Mouse (Mus musculus): ENCODE data around the gene Tdrkh.

The Tdrkh gene

DNA sequence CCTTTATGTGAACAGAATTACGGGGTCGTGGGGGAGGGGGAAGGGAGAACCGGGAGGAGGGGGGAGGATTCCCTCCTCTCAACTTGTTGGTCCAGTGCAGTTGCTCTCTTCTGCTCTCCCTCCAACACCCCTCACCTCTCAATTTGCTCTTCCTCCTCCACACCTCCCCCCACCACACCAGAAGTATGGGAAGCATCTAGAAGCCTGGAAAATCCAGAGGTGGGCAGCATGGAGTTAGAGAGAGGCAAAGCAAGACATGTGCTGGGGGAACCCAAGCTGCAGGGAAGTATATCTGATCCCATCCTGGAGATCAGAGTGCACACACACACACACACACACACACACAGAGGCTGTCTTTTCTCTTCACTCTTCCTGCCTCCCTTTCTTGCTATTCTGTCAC is 41.0 kb upstream of the Tdrkh start:
- 0 out of 2 replicates have a peak overlapping the region, but pooled peaks have one; percentile 17 for H3K4me3 ChIP-seq (replicated peaks; ENCODE audit: low read length)
- TF ChIP-seq CTCF (conservative IDR thresholded peaks at IDR 0.05; ENCODE audit: low read length) (no peak), NANOG (IDR thresholded peaks at IDR 0.05; ENCODE audit: borderline replicate concordance, low read length) (no peak), POU5F1 (IDR thresholded peaks at IDR 0.05; ENCODE audit: borderline replicate concordance, low read length) (no peak)
- peaks cover 55% of the 10 kb centered on the region for H3K4me1 ChIP-seq (replicated peaks; ENCODE audit: low read depth, low read length)
- H3K36me3 ChIP-seq (ENCODE audit: insufficient read depth, low read length), result no peaks in the 10 kb centered on the region
- H3K9me3 ChIP-seq (ENCODE audit: low read length), result no peaks in the 10 kb centered on the region
- peaks cover 66% of the 10 kb centered on the region for H3K27me3 ChIP-seq (ENCODE audit: insufficient read depth, low read length)

- TF ChIP-seq CTCF (conservative IDR thresholded peaks at IDR 0.05; ENCODE audit: low read length) (no peak), NANOG (IDR thresholded peaks at IDR 0.05; ENCODE audit: borderline replicate concordance, low read length) (no peak), POU5F1 (IDR thresholded peaks at IDR 0.05; ENCODE audit: borderline replicate concordance, low read length) (no peak)
- Histone ChIP-seq H3K4me1 (replicated peaks; ENCODE audit: low read depth, low read length) (peaks cover 61% of the 10 kb centered on the region), H3K36me3 (ENCODE audit: insufficient read depth, low read length) (no peaks in the 10 kb centered on the region), H3K9me3 (ENCODE audit: low read length) (no peaks in the 10 kb centered on the region), H3K4me3 (replicated peaks; ENCODE audit: low read length) (peak within 1 kb of the TSS; percentile 61), H3K27me3 (ENCODE audit: insufficient read depth, low read length) (peaks cover 70% of the 10 kb centered on the region)
Measured at GRCm38 (mm10) chr3:94372641-94373040, 40.4 kb upstream of the Tdrkh start, which contains the start of gene Rorc. Gene Rorc (plus strand): TSS chr3:94372794.

GRCm38 (mm10) chr3:94373090-94373489 is 40.0 kb upstream of the Tdrkh start:
- H3K36me3 ChIP-seq (ENCODE audit: insufficient read depth, low read length), result no peaks in the 10 kb centered on the region
- no peaks in the 10 kb centered on the region for H3K9me3 ChIP-seq (ENCODE audit: low read length)
- H3K27me3 ChIP-seq (ENCODE audit: insufficient read depth, low read length), result peaks cover 70% of the 10 kb centered on the region
- no peak for TF ChIP-seq NANOG (IDR thresholded peaks at IDR 0.05; ENCODE audit: borderline replicate concordance, low read length)
- no peak for TF ChIP-seq CTCF (conservative IDR thresholded peaks at IDR 0.05; ENCODE audit: low read length)
- TF ChIP-seq POU5F1 (IDR thresholded peaks at IDR 0.05; ENCODE audit: borderline replicate concordance, low read length), result no peak
- H3K4me3 ChIP-seq (replicated peaks; ENCODE audit: low read length), result peak overlapping the region; percentile 61
- peaks cover 64% of the 10 kb centered on the region for H3K4me1 ChIP-seq (replicated peaks; ENCODE audit: low read depth, low read length)

- Histone ChIP-seq H3K36me3 (ENCODE audit: insufficient read depth, low read length) (no peaks in the 10 kb centered on the region), H3K9me3 (ENCODE audit: low read length) (no peaks in the 10 kb centered on the region), H3K4me3 (replicated peaks; ENCODE audit: low read length) (peak overlapping the region; percentile 61; the same call in 1 of the 2 replicates), H3K4me1 (replicated peaks; ENCODE audit: low read depth, low read length) (peaks cover 62% of the 10 kb centered on the region), H3K27me3 (ENCODE audit: insufficient read depth, low read length) (peaks cover 71% of the 10 kb centered on the region)
- TF ChIP-seq POU5F1 (IDR thresholded peaks at IDR 0.05; ENCODE audit: borderline replicate concordance, low read length), result no peak
- TF ChIP-seq NANOG (IDR thresholded peaks at IDR 0.05; ENCODE audit: borderline replicate concordance, low read length), result no peak
- no peak for TF ChIP-seq CTCF (conservative IDR thresholded peaks at IDR 0.05; ENCODE audit: low read length)
Measured at GRCm38 (mm10) chr3:94373597-94374011, 39.5 kb upstream of the Tdrkh start.

GRCm38 (mm10) chr3:94374636-94375035 is 38.4 kb upstream of the Tdrkh start:
- no peaks in the 10 kb centered on the region for H3K36me3 ChIP-seq (ENCODE audit: insufficient read depth, low read length)
- H3K4me3 ChIP-seq (replicated peaks; ENCODE audit: low read length), result no peak overlapping the region
- no peaks in the 10 kb centered on the region for H3K9me3 ChIP-seq (ENCODE audit: low read length)
- peaks cover 60% of the 10 kb centered on the region for H3K4me1 ChIP-seq (replicated peaks; ENCODE audit: low read depth, low read length)
- no peak for TF ChIP-seq POU5F1 (IDR thresholded peaks at IDR 0.05; ENCODE audit: borderline replicate concordance, low read length)
- TF ChIP-seq CTCF (conservative IDR thresholded peaks at IDR 0.05; ENCODE audit: low read length), result no peak
- no peak for TF ChIP-seq NANOG (IDR thresholded peaks at IDR 0.05; ENCODE audit: borderline replicate concordance, low read length)
- peaks cover 74% of the 10 kb centered on the region for H3K27me3 ChIP-seq (ENCODE audit: insufficient read depth, low read length)

- no peak for TF ChIP-seq POU5F1 (IDR thresholded peaks at IDR 0.05; ENCODE audit: borderline replicate concordance, low read length)
- TF ChIP-seq CTCF (conservative IDR thresholded peaks at IDR 0.05; ENCODE audit: low read length), result no peak
- TF ChIP-seq NANOG (IDR thresholded peaks at IDR 0.05; ENCODE audit: borderline replicate concordance, low read length), result no peak
- Histone ChIP-seq H3K4me3 (replicated peaks; ENCODE audit: low read length) (no peak overlapping the region), H3K27me3 (ENCODE audit: insufficient read depth, low read length) (peaks cover 74% of the 10 kb centered on the region), H3K4me1 (replicated peaks; ENCODE audit: low read depth, low read length) (peaks cover 58% of the 10 kb centered on the region), H3K9me3 (ENCODE audit: low read length) (no peaks in the 10 kb centered on the region), H3K36me3 (ENCODE audit: insufficient read depth, low read length) (no peaks in the 10 kb centered on the region)
Measured at GRCm38 (mm10) chr3:94375146-94375545, 37.9 kb upstream of the Tdrkh start.

GRCm38 (mm10) chr3:94375861-94376260 is 37.2 kb upstream of the Tdrkh start:
- H3K4me3 ChIP-seq (replicated peaks; ENCODE audit: low read length), result no peak overlapping the region
- no peaks in the 10 kb centered on the region for H3K36me3 ChIP-seq (ENCODE audit: insufficient read depth, low read length)
- TF ChIP-seq NANOG (IDR thresholded peaks at IDR 0.05; ENCODE audit: borderline replicate concordance, low read length) (no peak), POU5F1 (IDR thresholded peaks at IDR 0.05; ENCODE audit: borderline replicate concordance, low read length) (no peak), CTCF (conservative IDR thresholded peaks at IDR 0.05; ENCODE audit: low read length) (no peak)
- H3K27me3 ChIP-seq (ENCODE audit: insufficient read depth, low read length), result peaks cover 74% of the 10 kb centered on the region
- peaks cover 56% of the 10 kb centered on the region for H3K4me1 ChIP-seq (replicated peaks; ENCODE audit: low read depth, low read length)
- no peaks in the 10 kb centered on the region for H3K9me3 ChIP-seq (ENCODE audit: low read length)

DNA sequence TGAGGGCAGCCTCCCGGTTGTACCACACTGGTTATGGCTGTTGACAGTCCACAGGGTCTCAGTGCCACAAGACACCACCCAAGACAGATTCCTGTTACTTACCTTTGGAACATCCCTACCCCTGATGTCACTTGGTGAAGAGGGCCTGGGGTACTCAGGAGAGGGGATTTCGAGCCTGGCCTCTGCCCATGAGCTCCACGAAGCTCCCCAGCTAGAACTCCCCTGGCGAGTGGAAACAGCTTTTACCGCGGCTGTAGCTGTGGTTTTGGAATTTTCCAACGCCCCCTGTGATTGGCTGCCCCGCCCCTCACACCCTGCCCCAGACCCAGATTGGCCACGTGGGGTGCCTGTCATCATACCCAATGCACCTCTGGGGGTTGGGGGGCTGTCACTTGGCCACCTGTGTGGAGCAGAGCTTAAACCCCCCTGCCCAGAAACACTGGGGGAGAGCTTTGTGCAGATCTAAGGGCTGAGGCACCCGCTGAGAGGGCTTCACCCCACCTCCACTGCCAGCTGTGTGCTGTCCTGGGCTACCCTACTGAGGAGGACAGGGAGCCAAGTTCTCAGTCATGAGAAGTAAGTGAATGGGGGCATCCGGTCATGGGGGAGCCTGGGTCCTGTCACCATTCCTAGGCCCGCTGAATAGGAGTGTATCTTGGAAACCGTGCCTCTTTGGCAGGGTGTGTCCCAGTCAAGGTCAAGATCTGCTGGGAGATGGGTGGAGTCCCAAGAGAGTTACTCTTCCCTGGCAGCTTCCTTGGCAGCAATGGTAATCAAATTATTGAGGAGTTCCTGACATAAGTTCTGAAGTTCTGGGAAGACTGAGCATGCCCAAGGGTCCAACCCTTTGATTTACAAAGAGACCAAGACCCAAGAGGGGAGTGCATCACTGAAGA is 35.8 kb upstream of the Tdrkh start:
- H3K36me3 ChIP-seq (ENCODE audit: insufficient read depth, low read length), result no peaks in the 10 kb centered on the region
- no peak for TF ChIP-seq POU5F1 (IDR thresholded peaks at IDR 0.05; ENCODE audit: borderline replicate concordance, low read length)
- TF ChIP-seq NANOG (IDR thresholded peaks at IDR 0.05; ENCODE audit: borderline replicate concordance, low read length), result no peak
- no peak for TF ChIP-seq CTCF (conservative IDR thresholded peaks at IDR 0.05; ENCODE audit: low read length)
- peaks cover 45% of the 10 kb centered on the region for H3K4me1 ChIP-seq (replicated peaks; ENCODE audit: low read depth, low read length)
- no peak overlapping the region for H3K4me3 ChIP-seq (replicated peaks; ENCODE audit: low read length)
- H3K9me3 ChIP-seq (ENCODE audit: low read length), result no peaks in the 10 kb centered on the region
- peaks cover 70% of the 10 kb centered on the region for H3K27me3 ChIP-seq (ENCODE audit: insufficient read depth, low read length)
